Mouse (Mus musculus): ENCODE data around the gene Ecm2. TPM values are rescaled to one million over a fixed set of nuclear protein-coding genes. Genes with fewer than 3 reads are reported as not detected.

Ecm2 gene
- total and polyA plus RNA-seq, 2 experiments from 2014 or later = 1.8 to 2.0 TPM

DNA sequence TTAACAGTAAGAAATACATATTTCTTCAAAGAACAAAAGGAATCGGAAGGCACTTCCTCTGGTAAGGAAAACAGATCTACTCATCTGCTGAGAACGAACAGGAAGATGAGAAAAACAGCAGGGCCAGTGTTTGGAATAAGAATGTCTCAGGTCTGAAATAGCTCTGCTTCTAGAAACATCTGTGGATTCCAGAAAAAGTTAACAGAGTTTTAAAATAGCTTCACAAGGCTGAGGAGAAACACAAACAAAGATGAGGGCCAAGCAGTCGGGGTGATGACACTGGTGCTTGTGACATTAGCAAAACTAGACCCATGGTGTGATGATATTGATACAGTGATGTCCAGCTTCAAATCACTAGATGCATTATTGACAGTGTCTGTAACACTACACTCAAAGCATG is 2.6 kb downstream of the Ecm2 start:
- no peak for DNase-seq
- 88% methylated on average over 3 of the region's 3 CpGs for WGBS

GRCm38 (mm10) chr13:49518761-49519160 is 14.2 kb downstream of the Ecm2 start:
- no peak for TF ChIP-seq CTCF (IDR thresholded peaks at IDR 0.05; ENCODE audit: low read depth)
- no peak overlapping the region for H3K9ac ChIP-seq
- no peak overlapping the region for H3K27ac ChIP-seq (ENCODE audit: low read depth, low read length)
- H3K36me3 ChIP-seq (ENCODE audit: insufficient read depth) = no peaks in the 10 kb centered on the region
- 27% methylated on average over 2 of the region's 2 CpGs for WGBS
- no peaks in the 10 kb centered on the region for H3K4me1 ChIP-seq (ENCODE audit: insufficient read depth)
- no peak overlapping the region for H3K4me3 ChIP-seq (ENCODE audit: low read depth, low read length)
- H3K4me2 ChIP-seq (ENCODE audit: low read depth) = no peak overlapping the region
- DNase-seq = no peak
- no peak for ATAC-seq
- H3K27me3 ChIP-seq (ENCODE audit: insufficient read depth, low read length) = no peaks in the 10 kb centered on the region
- H3K9me3 ChIP-seq (ENCODE audit: low read length) = no peaks in the 10 kb centered on the region

More for the DNA sequence above, 2.6 kb downstream of the Ecm2 start:
- H3K4me3 ChIP-seq (ENCODE audit: low read depth, low read length) = no peak overlapping the region
- ATAC-seq = no peak
- H3K27ac ChIP-seq (ENCODE audit: low read depth, low read length) = no peak overlapping the region
- TF ChIP-seq CTCF (IDR thresholded peaks at IDR 0.05; ENCODE audit: low read depth) = no peak
- no peak overlapping the region for H3K9ac ChIP-seq
- no peaks in the 10 kb centered on the region for H3K4me1 ChIP-seq (ENCODE audit: insufficient read depth)
- no peaks in the 10 kb centered on the region for H3K9me3 ChIP-seq (ENCODE audit: low read length)
- H3K36me3 ChIP-seq (ENCODE audit: insufficient read depth) = no peaks in the 10 kb centered on the region
- no peak overlapping the region for H3K4me2 ChIP-seq (ENCODE audit: low read depth)
- no peaks in the 10 kb centered on the region for H3K27me3 ChIP-seq (ENCODE audit: insufficient read depth, low read length)

DNA sequence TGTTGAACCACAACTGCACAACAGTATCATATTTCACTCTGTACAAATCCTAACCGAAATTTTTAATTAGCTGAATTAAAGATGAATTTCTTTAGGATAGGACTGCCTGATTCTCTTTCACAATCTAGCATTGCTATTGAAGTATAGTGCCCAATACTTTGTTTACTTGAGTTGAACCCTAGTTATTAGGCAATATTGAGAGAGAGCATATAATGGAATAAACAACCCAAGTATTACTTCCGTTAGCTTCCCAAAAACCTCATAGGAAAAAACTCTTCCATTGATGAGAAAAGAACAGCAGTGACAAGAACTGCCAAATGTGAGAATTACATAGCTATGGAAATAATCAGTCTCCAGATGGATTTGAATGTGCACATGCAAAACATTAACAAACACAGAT is 21.6 kb downstream of the Ecm2 start:
- Histone ChIP-seq H3K4me1 (ENCODE audit: insufficient read depth) (no peaks in the 10 kb centered on the region), H3K9ac (no peak overlapping the region), H3K9me3 (ENCODE audit: low read length) (no peaks in the 10 kb centered on the region), H3K27me3 (ENCODE audit: insufficient read depth, low read length) (no peaks in the 10 kb centered on the region), H3K27ac (ENCODE audit: low read depth, low read length) (no peak overlapping the region), H3K4me2 (ENCODE audit: low read depth) (no peak overlapping the region), H3K36me3 (ENCODE audit: insufficient read depth) (no peaks in the 10 kb centered on the region), H3K4me3 (ENCODE audit: low read depth, low read length) (no peak overlapping the region)
- TF ChIP-seq CTCF (IDR thresholded peaks at IDR 0.05; ENCODE audit: low read depth) = no peak
- ATAC-seq (no peak), DNase-seq (no peak)
- WGBS = 69% methylated on average over 2 of the region's 2 CpGs

- Histone ChIP-seq H3K4me3 (ENCODE audit: low read depth, low read length) (no peak overlapping the region), H3K27me3 (ENCODE audit: insufficient read depth, low read length) (no peaks in the 10 kb centered on the region), H3K36me3 (ENCODE audit: insufficient read depth) (no peaks in the 10 kb centered on the region), H3K9me3 (ENCODE audit: low read length) (no peaks in the 10 kb centered on the region), H3K9ac (no peak overlapping the region), H3K4me1 (ENCODE audit: insufficient read depth) (no peaks in the 10 kb centered on the region), H3K4me2 (ENCODE audit: low read depth) (no peak overlapping the region), H3K27ac (ENCODE audit: low read depth, low read length) (no peak overlapping the region)
- ATAC-seq (no peak), DNase-seq (no peak)
- TF ChIP-seq CTCF (IDR thresholded peaks at IDR 0.05; ENCODE audit: low read depth) = no peak
- 98% methylated on average over 4 of the region's 4 CpGs for WGBS
Observed at GRCm38 (mm10) chr13:49530636-49531035, 26.0 kb downstream of the Ecm2 start.

DNA sequence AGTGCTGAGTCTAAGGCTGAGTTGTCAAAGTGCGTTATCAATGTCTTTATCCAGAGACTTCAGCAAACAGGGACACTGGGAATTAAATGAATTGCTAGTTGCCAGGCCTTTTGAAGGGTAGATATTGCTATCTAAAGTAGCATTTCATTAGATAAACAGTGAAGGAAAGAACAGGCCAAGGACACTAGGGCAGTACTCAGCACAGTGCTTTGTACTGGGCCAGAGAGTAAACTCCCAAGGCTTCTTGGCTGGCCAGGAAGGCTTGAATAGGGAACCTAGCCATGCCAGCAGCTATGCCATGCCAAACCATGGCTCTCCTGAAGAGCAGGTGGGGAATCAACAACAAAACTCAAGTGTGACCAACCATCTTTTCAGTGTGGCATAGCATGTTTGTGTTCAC is 32.3 kb downstream of the Ecm2 start:
- H3K9ac ChIP-seq = no peak overlapping the region
- H3K4me1 ChIP-seq (ENCODE audit: insufficient read depth) = no peaks in the 10 kb centered on the region
- no peak overlapping the region for H3K4me3 ChIP-seq (ENCODE audit: low read depth, low read length)
- WGBS = 100% methylated on average over 1 of the region's 1 CpGs
- no peak overlapping the region for H3K27ac ChIP-seq (ENCODE audit: low read depth, low read length)
- DNase-seq (no peak), ATAC-seq (no peak)
- no peaks in the 10 kb centered on the region for H3K27me3 ChIP-seq (ENCODE audit: insufficient read depth, low read length)
- TF ChIP-seq CTCF (IDR thresholded peaks at IDR 0.05; ENCODE audit: low read depth) = no peak
- H3K9me3 ChIP-seq (ENCODE audit: low read length) = no peaks in the 10 kb centered on the region
- H3K36me3 ChIP-seq (ENCODE audit: insufficient read depth) = no peaks in the 10 kb centered on the region
- H3K4me2 ChIP-seq (ENCODE audit: low read depth) = no peak overlapping the region

DNA sequence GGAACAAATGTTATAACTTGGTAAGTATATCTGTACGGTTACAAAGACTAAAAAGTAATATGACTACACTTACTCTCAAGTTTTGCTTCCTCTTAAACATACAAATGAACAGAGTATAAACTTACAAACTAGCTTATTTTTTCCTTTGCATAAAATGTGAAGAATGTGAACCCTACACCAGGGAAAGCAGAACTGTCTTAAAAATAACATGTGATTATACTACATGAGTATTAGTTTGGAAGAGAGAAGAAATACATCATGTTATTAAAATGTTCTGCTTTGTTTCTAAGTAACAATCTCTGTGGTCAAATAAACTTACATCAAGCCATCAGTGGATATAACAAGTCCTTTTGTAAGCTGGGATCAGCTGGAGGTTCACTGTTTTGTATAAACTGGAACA is 34.1 kb downstream of the Ecm2 start:
- Histone ChIP-seq H3K4me3 (ENCODE audit: low read depth, low read length) (no peak overlapping the region), H3K9ac (no peak overlapping the region), H3K27ac (ENCODE audit: low read depth, low read length) (no peak overlapping the region), H3K9me3 (ENCODE audit: low read length) (no peaks in the 10 kb centered on the region), H3K4me2 (ENCODE audit: low read depth) (no peak overlapping the region), H3K27me3 (ENCODE audit: insufficient read depth, low read length) (no peaks in the 10 kb centered on the region), H3K36me3 (ENCODE audit: insufficient read depth) (no peaks in the 10 kb centered on the region), H3K4me1 (ENCODE audit: insufficient read depth) (no peaks in the 10 kb centered on the region)
- DNase-seq (no peak), ATAC-seq (no peak)
- WGBS = 84% methylated on average over 1 of the region's 1 CpGs
- TF ChIP-seq CTCF (IDR thresholded peaks at IDR 0.05; ENCODE audit: low read depth) = no peak

DNA sequence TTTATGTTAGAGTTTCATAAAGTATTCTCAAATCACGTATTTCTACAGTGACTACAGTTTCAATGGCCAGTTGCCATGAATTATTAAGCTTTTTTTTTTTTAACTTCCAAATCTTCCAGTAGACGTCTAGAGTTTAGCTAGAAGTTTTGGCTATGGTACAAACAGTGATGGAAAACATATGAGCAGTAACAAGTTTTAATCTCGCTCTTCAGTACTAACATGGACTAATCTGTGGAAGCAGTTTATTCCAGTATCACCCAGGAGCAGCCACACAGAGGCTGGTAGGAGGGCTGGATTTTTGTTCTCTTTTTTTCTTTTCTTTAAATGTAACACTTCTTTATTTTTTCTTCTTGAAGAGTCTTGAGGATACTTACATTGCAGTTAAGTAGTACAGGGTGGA is 39.7 kb downstream of the Ecm2 start, which contains the start of gene Aspn:
Gene Aspn (plus strand): TSS at position 165 of the 400 bp plus-strand sequence.
- no peaks in the 10 kb centered on the region for H3K4me1 ChIP-seq (ENCODE audit: insufficient read depth)
- H3K9me3 ChIP-seq (ENCODE audit: low read length) = no peaks in the 10 kb centered on the region
- no peaks in the 10 kb centered on the region for H3K27me3 ChIP-seq (ENCODE audit: insufficient read depth, low read length)
- no peak within 1 kb of the TSS for H3K9ac ChIP-seq
- no peak for ATAC-seq
- 73% methylated on average over 3 of the region's 3 CpGs for WGBS
- no peak within 1 kb of the TSS for H3K4me2 ChIP-seq (ENCODE audit: low read depth)
- TF ChIP-seq CTCF (IDR thresholded peaks at IDR 0.05; ENCODE audit: low read depth) = no peak
- no peak for DNase-seq
- no peak within 1 kb of the TSS for H3K27ac ChIP-seq (ENCODE audit: low read depth, low read length)
- H3K36me3 ChIP-seq (ENCODE audit: insufficient read depth) = no peaks in the 10 kb centered on the region
- H3K4me3 ChIP-seq (ENCODE audit: low read depth, low read length) = no peak within 1 kb of the TSS

DNA sequence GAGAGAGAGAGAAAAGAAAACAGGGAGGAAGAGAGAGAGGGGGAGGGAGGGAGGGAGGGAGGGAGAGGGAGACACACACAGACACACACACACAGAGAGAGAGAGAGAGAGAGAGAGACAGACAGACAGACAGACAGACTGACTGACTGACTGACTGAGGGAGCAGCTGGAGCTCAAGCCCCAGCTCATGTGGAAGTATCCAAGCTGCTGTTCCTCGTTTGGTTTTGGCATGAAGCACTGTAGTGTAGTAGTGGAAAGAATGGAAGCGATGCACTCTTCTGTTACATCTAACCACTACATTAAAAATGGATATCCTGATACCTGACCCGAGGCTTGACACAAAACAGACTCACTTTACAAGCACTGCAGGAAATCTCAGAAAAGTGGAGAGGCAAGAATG is 41.0 kb downstream of the Ecm2 start:
- Histone ChIP-seq H3K9me3 (ENCODE audit: low read length) (no peaks in the 10 kb centered on the region), H3K27me3 (ENCODE audit: insufficient read depth, low read length) (no peaks in the 10 kb centered on the region), H3K4me2 (ENCODE audit: low read depth) (no peak overlapping the region), H3K36me3 (ENCODE audit: insufficient read depth) (no peaks in the 10 kb centered on the region), H3K9ac (no peak overlapping the region), H3K4me1 (ENCODE audit: insufficient read depth) (no peaks in the 10 kb centered on the region), H3K27ac (ENCODE audit: low read depth, low read length) (no peak overlapping the region), H3K4me3 (ENCODE audit: low read depth, low read length) (no peak overlapping the region)
- ATAC-seq (no peak), DNase-seq (no peak)
- no peak for TF ChIP-seq CTCF (IDR thresholded peaks at IDR 0.05; ENCODE audit: low read depth)
- WGBS = 59% methylated on average over 3 of the region's 3 CpGs
